Mouse (Mus musculus) MEL-GATA-1-ER (cell line): ENCODE measurements around the gene Ifnar2.
"Not testable (repeated sequence)": the region's sequence is repeated elsewhere in the genome, so short reads cannot be mapped to it uniquely, and the experiment has no call there.

Experiments used
- DNase-seq: peaks from one replicate; pipeline ENCODE4 v3.0.0-alpha.2; 2012; ENCODE audit warnings: low read depth; ENCODE audit errors: extremely low read depth

Gene Ifnar2

GRCm38 (mm10) chr16:91426586-91426985 lies 54.0 kb downstream of the Ifnar2 start:
- DNase-seq = no peak

- DNase-seq = no peak
Measured at GRCm38 (mm10) chr16:91427461-91427860, 54.9 kb downstream of the Ifnar2 start.

DNA sequence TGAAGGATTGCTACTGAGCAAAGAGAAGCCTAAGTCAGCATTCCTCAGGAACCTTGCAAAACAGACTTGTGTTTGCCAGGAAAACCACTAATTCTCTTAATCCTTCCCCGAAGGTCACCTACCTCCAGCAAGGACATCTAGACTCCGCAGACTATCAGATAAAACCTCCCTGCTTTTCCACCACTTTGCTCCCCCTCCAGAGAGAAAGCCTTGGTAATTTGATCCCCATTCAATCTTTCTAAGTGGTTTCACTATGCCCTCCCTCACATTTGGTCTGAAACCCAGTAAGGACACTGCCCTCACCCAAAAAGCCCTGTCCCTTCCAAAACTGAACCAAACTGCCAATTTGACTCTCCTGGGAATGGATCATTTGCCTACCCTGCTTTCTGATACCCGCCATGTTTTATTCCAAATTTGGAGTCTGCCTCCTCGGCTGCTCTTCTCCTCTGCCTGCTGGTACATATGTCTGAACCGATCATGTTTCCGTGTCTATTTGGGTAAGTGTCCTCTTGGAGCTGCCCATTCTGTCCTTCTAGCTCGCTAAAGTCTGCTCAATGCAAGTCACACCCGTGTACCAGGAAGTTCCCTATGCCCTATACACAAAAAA lies 55.8 kb downstream of the Ifnar2 start:
- DNase-seq = no peak

GRCm38 (mm10) chr16:91432720-91433328 lies 60.2 kb downstream of the Ifnar2 start:
- no peak for DNase-seq

DNA sequence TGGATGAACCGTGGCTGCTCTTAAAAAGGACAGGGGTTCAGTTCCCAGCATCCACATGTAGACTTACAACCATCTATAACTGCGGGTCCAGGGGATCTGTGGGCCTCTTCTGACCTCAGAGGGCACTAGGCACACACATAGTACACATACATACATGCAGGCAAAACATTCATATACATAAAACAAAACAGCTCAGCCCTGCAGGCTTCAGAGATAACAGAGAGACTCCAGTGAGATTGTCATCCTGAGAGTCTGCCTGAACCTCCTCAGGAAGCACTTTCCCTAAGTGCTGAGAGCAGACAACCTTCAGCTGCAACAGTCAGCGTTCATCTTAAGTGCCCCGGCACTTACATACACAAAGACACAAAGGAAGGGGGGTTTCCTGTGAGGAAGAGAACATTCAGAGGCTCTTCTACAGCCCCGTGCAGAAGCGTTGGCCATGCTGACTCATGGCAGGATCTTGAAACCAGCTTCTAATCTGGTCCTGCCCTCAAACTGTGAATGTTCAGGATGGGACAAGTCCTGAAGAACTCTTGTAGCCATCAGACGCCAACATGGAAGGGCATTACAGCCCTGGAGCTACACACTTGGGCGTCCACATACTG lies 60.8 kb downstream of the Ifnar2 start:
- no peak for DNase-seq

GRCm38 (mm10) chr16:91434119-91434518 lies 61.5 kb downstream of the Ifnar2 start:
- DNase-seq = no peak

DNA sequence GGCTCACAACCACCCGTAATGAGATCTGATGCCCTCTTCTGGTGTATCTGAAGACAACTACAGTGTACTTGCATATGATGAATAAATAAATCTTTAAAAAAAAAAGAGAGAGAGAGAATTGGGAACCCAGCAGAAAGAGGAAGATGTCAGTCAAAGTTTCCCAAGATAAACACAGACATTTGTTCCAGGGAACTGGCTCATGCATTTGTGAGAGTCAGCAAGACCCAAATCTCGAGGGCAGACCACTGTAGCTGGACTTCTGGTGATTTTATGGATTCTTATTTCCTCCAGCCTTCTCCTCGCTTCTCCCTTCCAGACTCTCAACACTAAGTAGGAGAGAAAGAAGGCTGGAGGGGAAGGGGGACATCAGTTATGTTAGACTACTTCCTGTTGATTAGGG lies 65.5 kb downstream of the Ifnar2 start:
- DNase-seq = peak; percentile 63

GRCm38 (mm10) chr16:91438599-91438998 lies 66.0 kb downstream of the Ifnar2 start:
- not testable (repeated sequence) for DNase-seq

- DNase-seq = peak; percentile 89
Measured at GRCm38 (mm10) chr16:91441366-91441765, 68.8 kb downstream of the Ifnar2 start.

DNA sequence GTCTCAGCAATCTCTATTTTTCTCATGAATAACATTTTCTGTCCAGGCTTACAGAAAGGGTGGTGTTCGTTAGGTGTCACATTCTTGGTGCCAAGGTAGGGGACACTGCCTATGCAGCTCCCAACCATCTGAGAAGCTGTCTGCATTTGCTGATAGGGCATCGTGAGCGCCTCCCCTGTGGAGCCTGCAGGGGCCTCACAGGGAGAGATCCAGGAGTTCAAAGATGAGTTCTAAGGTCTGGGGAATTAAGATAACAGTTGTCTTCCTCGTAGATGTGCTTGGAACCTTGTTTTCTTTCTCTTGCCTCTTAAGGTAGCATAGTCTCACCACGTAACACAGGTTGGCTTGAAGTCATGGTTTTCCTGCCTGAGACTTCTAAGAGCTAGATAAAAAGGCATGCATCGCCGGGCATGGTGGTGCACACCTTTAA lies 69.2 kb downstream of the Ifnar2 start:
- DNase-seq = peak; percentile 94

- DNase-seq = no peak
Measured at GRCm38 (mm10) chr16:91442446-91442845, 69.9 kb downstream of the Ifnar2 start.

- DNase-seq = no peak
Measured at GRCm38 (mm10) chr16:91443211-91443611, 70.6 kb downstream of the Ifnar2 start.

DNA sequence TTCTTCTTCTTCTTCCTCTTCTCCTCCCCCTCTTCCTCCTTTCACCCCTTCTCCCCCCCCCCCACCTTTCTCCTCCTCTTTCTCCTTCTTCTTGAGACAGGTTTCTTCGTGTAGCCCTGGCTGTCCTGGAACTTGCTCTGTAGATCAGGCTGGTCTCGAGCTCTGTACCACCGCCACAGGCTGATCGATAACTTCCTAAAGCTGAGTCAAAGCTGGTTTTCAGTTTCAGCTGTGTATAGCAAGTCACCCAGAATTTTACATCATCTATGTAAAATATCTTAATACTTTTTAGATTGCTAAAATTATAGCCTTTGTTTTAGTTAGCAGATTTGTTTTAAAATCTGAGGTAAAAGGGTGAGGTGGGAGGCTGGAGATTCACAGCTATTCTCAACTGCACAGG lies 72.3 kb downstream of the Ifnar2 start:
- no peak for DNase-seq

- no peak for DNase-seq
Measured at GRCm38 (mm10) chr16:91445566-91445965, 73.0 kb downstream of the Ifnar2 start.

GRCm38 (mm10) chr16:91446778-91447511 lies 74.4 kb downstream of the Ifnar2 start:
- no peak for DNase-seq

DNA sequence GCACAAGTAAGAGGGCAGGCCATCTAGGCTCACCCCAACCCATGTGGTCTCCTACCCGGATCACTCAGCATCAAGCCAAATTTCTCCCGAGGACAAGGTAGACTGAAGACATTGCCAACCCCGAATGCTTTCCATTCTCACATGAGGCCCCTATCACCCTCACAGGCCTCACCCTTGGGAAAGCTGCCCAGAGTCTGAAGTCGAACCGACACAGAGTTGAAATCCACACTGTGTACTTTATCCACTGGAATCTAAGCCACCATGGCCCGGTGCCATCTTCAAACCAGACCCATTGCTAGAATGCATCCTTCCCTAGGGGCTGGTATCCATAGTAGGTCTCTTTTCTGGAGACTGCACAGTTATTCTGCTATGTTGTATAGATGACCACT lies 74.9 kb downstream of the Ifnar2 start:
- DNase-seq = no peak

GRCm38 (mm10) chr16:91448088-91448487 lies 75.5 kb downstream of the Ifnar2 start:
- no peak for DNase-seq

- DNase-seq = no peak
Measured at GRCm38 (mm10) chr16:91448895-91449294, 76.3 kb downstream of the Ifnar2 start.

- no peak for DNase-seq
Measured at GRCm38 (mm10) chr16:91450137-91451064, 77.8 kb downstream of the Ifnar2 start.

GRCm38 (mm10) chr16:91451949-91452348 lies 79.4 kb downstream of the Ifnar2 start:
- DNase-seq = no peak

- DNase-seq = no peak
Measured at GRCm38 (mm10) chr16:91452363-91452896, 79.8 kb downstream of the Ifnar2 start.
